Mouse (Mus musculus) liver, embryonic 11.5 days (tissue): ENCODE data around the gene Tmem37. TPM values are rescaled to one million over a fixed set of nuclear protein-coding genes. Genes with fewer than 3 reads are reported as not detected.

Experiments used
- ATAC-seq: fragments of 200-750 bp; cut with Nextera tagmentation; replicated peaks from 2 replicates; pipeline ENCODE4 v1.8.0; 2017; ENCODE audit warnings: moderate number of reproducible peaks, mild to moderate bottlenecking, moderate TSS enrichment, moderate library complexity; ENCODE audit not compliant: low FRiP score
- DNase-seq: peaks from one replicate; pipeline ENCODE4 v3.0.0-alpha.2; 2017; ENCODE audit warnings: low spot score
- H3K27ac ChIP-seq: fragments of 300-500 bp; sonication (generic); 2 replicates; pipeline ENCODE4 v1.5.1; 2014; ENCODE audit warnings: mild to moderate bottlenecking, low read depth, low read length, control low read depth
- H3K27me3 ChIP-seq: fragments of 300-500 bp; sonication (generic); replicated peaks from 2 replicates; pipeline ENCODE4 v1.6.1; 2014; ENCODE audit warnings: low read length, mixed read lengths; ENCODE audit not compliant: control insufficient read depth, insufficient read depth
- H3K36me3 ChIP-seq: fragments of 300-500 bp; sonication (generic); 2 replicates; pipeline ENCODE4 v1.6.1; 2014; ENCODE audit warnings: mild to moderate bottlenecking, low read length, moderate library complexity, mixed read lengths; ENCODE audit not compliant: control insufficient read depth, insufficient read depth
- H3K4me1 ChIP-seq: fragments of 300-500 bp; sonication (generic); replicated peaks from 2 replicates; pipeline ENCODE4 v1.6.1; 2014; ENCODE audit warnings: low read length, mixed read lengths; ENCODE audit not compliant: control insufficient read depth, insufficient read depth
- H3K4me2 ChIP-seq: fragments of 300-500 bp; sonication (generic); 2 replicates; pipeline ENCODE4 v1.6.1; 2014; ENCODE audit warnings: mild to moderate bottlenecking, control low read depth, moderate library complexity
- H3K4me3 ChIP-seq: fragments of 300-500 bp; sonication (generic); 2 replicates; pipeline ENCODE4 v1.5.1; 2014; ENCODE audit warnings: low read depth, low read length, control low read depth
- H3K9ac ChIP-seq: fragments of 300-500 bp; sonication (generic); 2 replicates; pipeline ENCODE4 v1.6.1; 2014; ENCODE audit warnings: low read depth, low read length, control low read depth
- H3K9me3 ChIP-seq: fragments of 300-500 bp; sonication (generic); 2 replicates; pipeline ENCODE4 v1.6.1; 2016; ENCODE audit warnings: low read length, inconsistent platforms, mixed read lengths; ENCODE audit not compliant: control insufficient read depth
- WGBS: fragments of 180-500 bp; shearing (Covaris S2); extraction: QIAGEN DNeasy Blood & Tissue Kit; methylation state at CpG from one replicate; pipeline ENCODE4 v1.1.7; 2014; 5-methylcytosine and 5-hydroxymethylcytosine counted together
- polyA plus RNA-seq: library from polyadenylated mRNA; unstranded; fragments of >200 nt; fragmentation: Nextera tagmentation; extraction: Ambion mirVana; gene quantifications from 2 replicates; pipeline ENCODE4 v1.2.1, GENCODE M21; 2014

The Tmem37 gene
- polyA plus RNA-seq, 1 experiment from 2014 or later: 40.7 TPM

DNA sequence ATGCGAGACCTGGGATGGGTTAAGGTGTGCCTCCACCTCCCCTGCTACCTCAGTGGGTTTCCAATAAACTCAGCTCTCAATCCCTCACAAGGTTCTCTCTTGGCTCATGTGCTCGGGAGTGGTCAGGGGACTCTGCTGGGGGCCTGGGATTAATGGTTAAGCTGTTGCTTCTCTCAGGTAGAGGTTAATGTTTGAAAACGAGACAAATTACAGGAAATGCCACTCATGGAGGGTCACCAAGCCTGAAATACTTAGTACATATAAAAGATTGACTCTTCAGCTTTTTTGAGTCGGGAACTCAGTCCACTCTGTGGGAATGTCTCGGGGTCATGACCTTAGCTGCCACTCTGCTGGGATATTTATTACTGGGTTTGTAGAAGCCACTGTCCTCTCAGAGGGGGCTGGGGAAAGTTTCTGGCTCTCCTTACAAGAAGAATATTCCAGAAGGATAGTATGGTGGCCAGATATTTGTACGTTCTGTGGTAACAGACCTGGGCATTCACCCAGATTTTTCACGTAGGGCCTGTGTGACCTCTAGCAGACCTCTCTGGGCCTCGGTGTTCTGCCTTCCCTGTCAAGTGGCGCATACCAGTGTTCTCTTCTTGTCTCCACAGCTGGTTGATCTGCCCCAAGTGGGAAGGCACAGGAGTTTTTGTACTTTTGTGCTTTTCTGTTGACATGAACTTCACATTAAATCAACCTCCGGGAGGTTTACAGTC is 49.4 kb downstream of the Tmem37 start:
- Histone ChIP-seq H3K9ac (no peak overlapping the region), H3K36me3 (no peaks in the 10 kb centered on the region), H3K27me3 (no peaks in the 10 kb centered on the region), H3K4me2 (no peak overlapping the region), H3K4me1 (no peaks in the 10 kb centered on the region), H3K4me3 (no peak overlapping the region), H3K27ac (no peak overlapping the region), H3K9me3 (no peaks in the 10 kb centered on the region)
- DNase-seq: no peak
- ATAC-seq: 0 out of 2 replicates have a peak, but pooled peaks have one; percentile 15
- WGBS: 58% methylated on average over 10 of the region's 10 CpGs

DNA sequence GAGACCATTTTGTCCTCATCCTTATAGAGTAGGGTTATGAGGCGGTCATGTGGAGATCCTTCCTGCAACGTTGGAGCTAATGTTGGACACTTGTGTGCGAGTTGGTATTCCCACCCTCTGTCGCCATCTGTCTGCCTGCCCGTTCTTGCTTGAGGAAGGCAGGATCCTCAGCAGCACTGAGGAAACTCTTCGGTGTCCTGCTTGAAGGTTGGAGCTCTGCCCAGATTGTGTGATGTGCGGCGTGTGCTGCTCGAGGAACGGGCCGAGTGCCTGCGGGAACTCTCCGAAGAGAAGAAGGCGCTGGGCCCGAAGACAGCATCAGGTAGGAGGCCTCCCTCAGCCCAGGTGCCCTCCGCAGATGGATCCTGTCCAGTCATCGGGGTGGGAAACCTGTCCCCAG is 51.9 kb downstream of the Tmem37 start:
- WGBS: 84% methylated on average over 17 of the region's 17 CpGs
- no peak for ATAC-seq
- H3K9ac ChIP-seq: no peak overlapping the region
- H3K27me3 ChIP-seq: no peaks in the 10 kb centered on the region
- no peak overlapping the region for H3K4me3 ChIP-seq
- no peaks in the 10 kb centered on the region for H3K9me3 ChIP-seq
- H3K4me1 ChIP-seq: no peaks in the 10 kb centered on the region
- no peak overlapping the region for H3K27ac ChIP-seq
- no peak for DNase-seq
- no peak overlapping the region for H3K4me2 ChIP-seq
- no peaks in the 10 kb centered on the region for H3K36me3 ChIP-seq

DNA sequence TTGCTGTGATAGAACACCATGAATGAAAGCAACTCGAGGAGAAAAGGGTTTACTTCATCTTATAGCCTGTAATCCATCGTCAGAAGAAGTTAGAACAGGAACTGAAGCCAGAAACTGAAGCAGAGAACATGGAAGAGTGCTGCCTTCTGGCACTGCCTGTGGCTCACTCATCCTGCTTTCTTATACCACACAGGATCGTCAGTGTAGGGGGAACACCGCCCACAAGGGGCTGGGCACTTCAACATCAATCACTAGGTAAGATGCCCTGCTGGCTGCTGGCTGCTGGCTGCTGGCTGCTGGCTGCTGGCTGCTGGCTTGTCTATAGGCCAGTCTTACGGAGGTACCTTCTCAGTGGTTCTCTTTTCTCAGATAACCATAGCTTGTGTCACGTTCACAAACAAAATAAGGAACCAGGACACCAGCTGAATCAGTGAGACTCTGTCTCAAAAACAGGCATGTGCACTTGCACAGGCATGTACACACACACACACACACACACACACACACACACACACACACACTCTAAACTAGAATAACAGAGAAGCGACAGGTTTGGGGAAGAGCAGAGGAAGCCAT is 53.5 kb downstream of the Tmem37 start:
- 51% methylated on average over 7 of the region's 7 CpGs for WGBS
- Histone ChIP-seq H3K27me3 (no peaks in the 10 kb centered on the region), H3K4me2 (no peak overlapping the region), H3K27ac (no peak overlapping the region), H3K9me3 (no peaks in the 10 kb centered on the region), H3K4me1 (no peaks in the 10 kb centered on the region), H3K9ac (no peak overlapping the region), H3K36me3 (no peaks in the 10 kb centered on the region), H3K4me3 (no peak overlapping the region)
- ATAC-seq (no peak), DNase-seq (no peak)

DNA sequence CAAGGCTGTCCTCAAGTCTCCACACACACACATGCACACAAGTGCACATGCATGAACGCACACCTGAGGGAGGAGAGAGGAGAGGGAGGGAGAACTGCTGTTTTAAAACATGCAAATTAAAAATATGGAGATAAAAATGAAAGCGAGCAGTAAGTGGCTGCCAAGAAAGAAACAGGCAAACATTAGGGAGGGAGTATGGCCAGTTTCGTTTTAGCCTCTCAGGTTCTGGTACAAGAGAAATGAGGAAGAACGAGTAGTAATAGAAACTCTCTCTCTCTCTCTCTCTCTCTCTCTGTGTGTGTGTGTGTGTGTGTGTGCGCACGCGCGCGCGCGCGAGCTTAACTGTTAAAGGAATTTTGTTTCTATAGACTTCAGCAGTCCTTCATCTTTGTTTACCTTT is 54.4 kb downstream of the Tmem37 start:
- Histone ChIP-seq H3K9me3 (no peaks in the 10 kb centered on the region), H3K9ac (no peak overlapping the region), H3K4me3 (no peak overlapping the region), H3K36me3 (no peaks in the 10 kb centered on the region), H3K4me1 (no peaks in the 10 kb centered on the region), H3K27ac (no peak overlapping the region), H3K4me2 (no peak overlapping the region), H3K27me3 (no peaks in the 10 kb centered on the region)
- DNase-seq: no peak
- WGBS: 89% methylated on average over 12 of the region's 12 CpGs
- ATAC-seq: no peak

DNA sequence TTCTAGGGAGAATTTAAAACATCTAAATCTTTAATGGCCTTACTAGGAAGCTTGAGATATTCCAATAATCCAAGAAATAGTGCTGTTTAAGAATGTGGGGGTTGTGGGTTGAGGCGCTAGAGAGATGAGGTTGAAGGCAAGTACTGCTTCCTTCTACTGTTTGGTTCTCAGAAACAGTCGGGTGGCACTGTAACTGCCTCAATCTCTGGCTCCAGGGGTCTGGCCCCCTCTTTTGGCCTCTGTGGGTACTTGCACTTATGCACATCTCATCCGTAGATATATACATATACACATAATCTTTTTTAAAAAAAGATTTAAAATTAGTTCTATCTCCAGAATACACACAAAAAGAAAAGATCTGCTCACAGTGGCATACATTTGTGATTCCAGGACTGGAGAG is 55.0 kb downstream of the Tmem37 start:
- WGBS: 54% methylated on average over 3 of the region's 3 CpGs
- no peak for DNase-seq
- Histone ChIP-seq H3K27me3 (no peaks in the 10 kb centered on the region), H3K36me3 (no peaks in the 10 kb centered on the region), H3K4me3 (no peak overlapping the region), H3K4me2 (no peak overlapping the region), H3K27ac (no peak overlapping the region), H3K9ac (no peak overlapping the region), H3K9me3 (no peaks in the 10 kb centered on the region), H3K4me1 (no peaks in the 10 kb centered on the region)
- ATAC-seq: no peak

Other genes with a start within 250 kb of the Tmem37 start
- gene Ptpn4, start 236.5 kb downstream of the Tmem37 start, polyA plus RNA-seq: 5.4 and 7.2 TPM in 2 replicates
- gene Tmem177, start 160.9 kb downstream of the Tmem37 start, polyA plus RNA-seq: 7.8 and 8.4 TPM in 2 replicates
- 0.29 TPM in 1 of 2 replicates, not detected in the other for gene Cfap221, start 76.8 kb downstream of the Tmem37 start, polyA plus RNA-seq
- gene Sctr, start 67.2 kb downstream of the Tmem37 start, polyA plus RNA-seq: not detected in 2 replicates
- 541 and 569 TPM in 2 replicates for gene Dbi, start 47.0 kb upstream of the Tmem37 start, polyA plus RNA-seq
- gene 3110009E18Rik, start 47.1 kb upstream of the Tmem37 start, polyA plus RNA-seq: 23.5 and 24.3 TPM in 2 replicates
- 74.7 TPM in 2 replicates for gene Steap3, start 198.6 kb upstream of the Tmem37 start, polyA plus RNA-seq